Mouse (Mus musculus) MEL (cell line): ENCODE results near the gene Gm20662. TPM values are rescaled to one million over a fixed set of nuclear protein-coding genes. Genes with fewer than 3 reads are reported as not detected.

Experiments
- DNase-seq: peaks from one replicate; pipeline ENCODE4 v3.0.0; 2011; ENCODE audit warnings: low read depth, low spot score
- H3K27ac ChIP-seq: 2 replicates; pipeline ENCODE4 v1.5.1; 2012; ENCODE audit warnings: low read depth, mild to moderate bottlenecking, control low read depth, low read length, moderate library complexity; ENCODE audit not compliant: control insufficient read depth
- H3K27me3 ChIP-seq, 2 experiments: fragments of 150-350 bp in 1 of 2; sonication (generic) in 1 of 2; 2 replicates each; pipeline ENCODE4 v1.6.1; 2012; ENCODE audit warnings: low read length in 2 of 2, mild to moderate bottlenecking in 2 of 2, improper control_type of control experiment in 1 of 2, moderate library complexity in 1 of 2; ENCODE audit not compliant: insufficient read depth in 2 of 2, control insufficient read depth in 1 of 2
- H3K36me3 ChIP-seq, 2 experiments: 2 replicates each; pipeline ENCODE4 v1.6.1; 2012 to 2014; ENCODE audit warnings: low read length in 2 of 2, improper control_type of control experiment in 1 of 2, inconsistent platforms in 1 of 2, mild to moderate bottlenecking in 1 of 2; ENCODE audit not compliant: insufficient read depth in 2 of 2, control insufficient read depth in 1 of 2
- H3K4me1 ChIP-seq, 2 experiments: fragments of 150-350 bp in 1 of 2; sonication (generic) in 1 of 2; 2 replicates each; pipeline ENCODE4 v1.6.1; 2012; ENCODE audit warnings: low read length in 2 of 2, improper control_type of control experiment in 1 of 2, mild to moderate bottlenecking in 1 of 2; ENCODE audit not compliant: insufficient read depth in 2 of 2, control insufficient read depth in 1 of 2
- H3K4me3 ChIP-seq, 2 experiments: fragments of 150-350 bp in 1 of 2; sonication (generic) in 1 of 2; 2 replicates each; pipeline ENCODE4 v1.5.1; 2012; ENCODE audit warnings: low read depth in 2 of 2, low read length in 2 of 2, mild to moderate bottlenecking in 2 of 2, moderate library complexity in 2 of 2, control low read depth in 1 of 2, improper control_type of control experiment in 1 of 2; ENCODE audit not compliant: control insufficient read depth in 1 of 2, insufficient read depth in 1 of 2
- H3K79me2 ChIP-seq: 2 replicates; pipeline ENCODE4 v1.6.1; 2012; ENCODE audit warnings: mild to moderate bottlenecking, low read length, moderate library complexity; ENCODE audit not compliant: control insufficient read depth, poor library complexity, insufficient read depth
- H3K9ac ChIP-seq: 2 replicates; pipeline ENCODE4 v1.6.1; 2012; ENCODE audit warnings: low read depth, mild to moderate bottlenecking, control low read depth, low read length, moderate library complexity; ENCODE audit not compliant: control insufficient read depth, poor library complexity, severe bottlenecking
- H3K9me3 ChIP-seq: fragments of 150-350 bp; sonication (generic); replicated peaks from 2 replicates; pipeline ENCODE4 v1.6.1; 2012; ENCODE audit warnings: mild to moderate bottlenecking, low read length, improper control_type of control experiment, moderate library complexity; ENCODE audit not compliant: insufficient read depth
- CHD2 ChIP-seq: IDR thresholded peaks from 2 replicates; pipeline ENCODE4 v1.6.1; 2011; ENCODE audit warnings: low read length, improper control_type of control experiment
- E2F4 ChIP-seq: IDR thresholded peaks from 2 replicates; pipeline ENCODE4 v1.6.1; 2011; ENCODE audit warnings: low read depth, low read length, improper control_type of control experiment, borderline replicate concordance
- ELF1 ChIP-seq: IDR thresholded peaks from 2 replicates; pipeline ENCODE4 v1.6.1; 2014; ENCODE audit warnings: low read depth, mild to moderate bottlenecking, inconsistent platforms, low read length, improper control_type of control experiment, moderate library complexity
- EP300 ChIP-seq, 2 experiments: IDR thresholded peaks; 2 replicates each; pipeline ENCODE4 v1.6.1; 2011; ENCODE audit warnings: improper control_type of control experiment in 2 of 2, low read length in 2 of 2, low read depth in 1 of 2, mild to moderate bottlenecking in 1 of 2
- ETS1 ChIP-seq: IDR thresholded peaks from 2 replicates; pipeline ENCODE4 v1.6.1; 2012; ENCODE audit warnings: low read depth, mild to moderate bottlenecking, inconsistent platforms, low read length, improper control_type of control experiment, moderate library complexity
- MAX ChIP-seq: IDR thresholded peaks from 2 replicates; pipeline ENCODE4 v1.6.1; 2011; ENCODE audit warnings: low read length, improper control_type of control experiment
- MEF2A ChIP-seq: IDR thresholded peaks from 2 replicates; pipeline ENCODE4 v1.6.1; 2014; ENCODE audit warnings: low read depth, mild to moderate bottlenecking, inconsistent platforms, low read length, improper control_type of control experiment; ENCODE audit not compliant: poor library complexity, insufficient replicate concordance, severe bottlenecking; ENCODE audit errors: extremely low read depth
- MYB ChIP-seq: IDR thresholded peaks from 2 replicates; pipeline ENCODE4 v1.6.1; 2011; ENCODE audit warnings: mild to moderate bottlenecking, low read depth, low read length, improper control_type of control experiment
- POLR2AphosphoS5 ChIP-seq: IDR thresholded peaks from 2 replicates; pipeline ENCODE4 v1.6.1; 2012; ENCODE audit warnings: low read depth, borderline replicate concordance, mild to moderate bottlenecking, inconsistent platforms, low read length, moderate library complexity, mixed read lengths
- RAD21 ChIP-seq: IDR thresholded peaks from 2 replicates; pipeline ENCODE4 v1.6.1; 2011; ENCODE audit warnings: mild to moderate bottlenecking, low read depth, low read length, improper control_type of control experiment
- SIN3A ChIP-seq: IDR thresholded peaks from 2 replicates; pipeline ENCODE4 v1.6.1; 2012; ENCODE audit warnings: low read length, improper control_type of control experiment, inconsistent platforms
- TAL1 ChIP-seq: IDR thresholded peaks from 2 replicates; pipeline ENCODE4 v1.6.1; 2012; ENCODE audit warnings: mild to moderate bottlenecking, inconsistent platforms, low read length, moderate library complexity, mixed read lengths
- TBP ChIP-seq: IDR thresholded peaks from 2 replicates; pipeline ENCODE4 v1.8.0; 2011; ENCODE audit warnings: low read depth, low read length, improper control_type of control experiment
- ZKSCAN1 ChIP-seq: IDR thresholded peaks from 2 replicates; pipeline ENCODE4 v1.6.1; 2012; ENCODE audit warnings: low read depth, mild to moderate bottlenecking, inconsistent platforms, low read length, improper control_type of control experiment, moderate library complexity
- ZMIZ1 ChIP-seq: IDR thresholded peaks from 2 replicates; pipeline ENCODE4 v1.6.1; 2012; ENCODE audit warnings: low read depth, mild to moderate bottlenecking, inconsistent platforms, low read length, improper control_type of control experiment, moderate library complexity
- polyA plus RNA-seq, 2 experiments: library from polyadenylated mRNA; stranded (reverse) in 1 of 2; unstranded in 1 of 2; fragments of >175 nt in 1 of 2; fragments of >200 nt in 1 of 2; gene quantifications; 2 replicates each; pipeline versions ENCODE4 v1.2.1 to v1.2.4; 2012; ENCODE audit warnings: low replicate concordance in 2 of 2, low read depth in 1 of 2; ENCODE audit not compliant: insufficient read length in 2 of 2, insufficient read depth in 1 of 2, missing spikeins in 1 of 2
- total RNA-seq: library from RNA; depleted of rRNA; stranded (reverse); fragments of 300-350 nt; gene quantifications from 2 replicates; pipeline ENCODE4 v1.2.3, GENCODE M21; 2012

Gm20662 gene
- total and polyA plus RNA-seq, 3 experiments, result 0.73 to 1.2 TPM; not detected in 1

DNA sequence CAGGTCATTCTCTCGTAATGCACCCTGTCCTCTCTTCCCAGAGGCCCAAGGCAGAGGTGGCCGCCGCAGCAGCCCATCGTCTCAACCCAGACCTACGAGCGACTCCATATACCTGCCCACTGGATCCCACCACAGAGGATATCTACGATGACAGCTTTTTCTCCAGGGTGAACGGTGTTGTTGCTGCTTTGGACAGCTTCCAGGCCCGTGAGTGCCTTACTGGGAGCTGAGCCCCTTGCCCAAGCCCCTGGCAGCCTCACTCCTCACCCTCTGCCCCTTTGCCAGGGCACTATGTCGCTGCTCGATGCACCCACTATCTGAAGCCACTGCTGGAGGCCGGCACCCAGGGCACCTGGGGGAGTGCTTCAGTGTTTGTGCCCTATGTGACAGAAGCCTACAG is 17.3 kb upstream of the Gm20662 start:
- no peak overlapping the region for H3K27ac ChIP-seq

DNA sequence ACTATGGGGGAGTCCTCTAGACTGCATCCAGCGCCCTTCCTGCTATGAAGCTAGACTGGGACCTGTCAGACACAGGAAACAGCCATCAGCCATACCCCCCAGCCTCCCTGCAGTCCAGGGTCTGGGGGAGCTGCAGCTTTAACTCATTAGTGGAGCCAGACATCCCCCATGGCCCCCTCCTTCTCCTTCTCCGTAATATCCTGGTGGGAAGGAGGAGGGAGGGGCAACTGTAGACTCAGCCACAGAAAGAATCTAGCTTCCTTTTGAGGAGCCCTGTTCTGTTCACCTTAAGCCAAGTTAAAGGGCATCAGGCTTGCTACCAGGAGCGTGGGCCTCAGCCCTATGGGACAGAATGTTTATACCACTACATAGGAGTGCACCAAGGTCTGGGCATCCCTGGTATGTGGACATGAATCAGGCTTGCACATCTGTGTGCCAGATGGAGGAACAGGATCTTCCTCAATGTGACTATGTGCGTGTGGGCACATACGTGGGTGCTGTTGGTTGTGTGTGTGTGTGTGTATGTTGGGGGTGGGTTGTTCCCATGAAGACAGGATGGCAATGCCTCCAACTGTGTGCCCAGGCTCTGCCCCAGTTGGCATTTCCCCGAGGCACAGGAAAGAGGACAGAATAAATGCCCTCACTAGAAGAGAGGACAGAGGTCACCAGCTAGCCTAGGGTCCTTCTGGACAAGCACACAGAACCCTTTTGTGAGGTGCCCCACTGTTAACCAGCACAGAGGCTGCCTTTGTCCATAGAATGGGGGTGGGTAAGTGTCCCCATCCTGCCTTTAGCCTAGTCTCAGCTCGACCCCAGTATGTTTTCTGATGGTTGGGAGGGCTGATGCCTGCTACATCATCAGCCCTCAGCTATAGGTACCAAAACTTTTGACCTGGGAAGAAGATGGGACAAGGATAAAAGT is 14.2 kb upstream of the Gm20662 start:
- peaks cover 33 to 61% of the 10 kb centered on the region in 2 experiments for H3K4me1 ChIP-seq
- peak overlapping the region; percentile 51 for H3K9ac ChIP-seq
- no peaks in the 10 kb centered on the region for H3K27me3 ChIP-seq
- peak overlapping the region; percentile 94 for H3K27ac ChIP-seq
- peaks cover 4 to 46% of the 10 kb centered on the region in 2 experiments for H3K36me3 ChIP-seq
- peaks cover 41% of the 10 kb centered on the region for H3K79me2 ChIP-seq
- DNase-seq, result peak; percentile 41
- TF ChIP-seq ZKSCAN1 (no peak), TAL1 (peak; percentile 61; the same call in 1 of the 2 replicates), MAX (no peak), POLR2AphosphoS5 (peak; percentile 59; the same call in 1 of the 2 replicates), TBP (no peak), ETS1 (0 out of 2 replicates have a peak, but pooled peaks have one; percentile 2)
- peak overlapping the region; percentile 12 to 14; a peak in 3 of 4 replicates for H3K4me3 ChIP-seq
- H3K9me3 ChIP-seq, result no peaks in the 10 kb centered on the region

More for the DNA sequence above, 17.3 kb upstream of the Gm20662 start:
- no peak for DNase-seq
- Histone ChIP-seq H3K36me3 (peaks cover 2 to 55% of the 10 kb centered on the region in 2 experiments), H3K9ac (no peak overlapping the region), H3K4me1 (peaks cover 27 to 77% of the 10 kb centered on the region in 2 experiments), H3K27me3 (no peaks in the 10 kb centered on the region), H3K79me2 (peaks cover 37% of the 10 kb centered on the region), H3K9me3 (no peaks in the 10 kb centered on the region), H3K4me3 (no peak overlapping the region)
- TF ChIP-seq CHD2 (no peak), E2F4 (no peak), SIN3A (no peak), ELF1 (no peak), RAD21 (no peak), MAX (no peak), EP300 (IDR thresholded peaks at IDR 0.05; ENCODE audit: low read depth in 1 of 2, low read length in 2 of 2) (no peak), MYB (no peak), ZMIZ1 (no peak), MEF2A (no peak), ZKSCAN1 (no peak)
